Mouse (Mus musculus) hindbrain, embryonic 15.5 days (tissue): ENCODE measurements around the gene Cracr2a. TPM values are rescaled to one million over a fixed set of nuclear protein-coding genes. Genes with fewer than 3 reads are reported as not detected.
"Not testable (repeated sequence)": the region's sequence is repeated elsewhere in the genome, so short reads cannot be mapped to it uniquely, and the experiment has no call there.

Experiments
- ATAC-seq: fragments of 200-750 bp; cut with Nextera tagmentation; 2 replicates; pipeline ENCODE4 v1.8.0; 2017; ENCODE audit warnings: low read depth, moderate number of reproducible peaks, moderate TSS enrichment; ENCODE audit not compliant: low FRiP score
- H3K27ac ChIP-seq: fragments of 300-500 bp; sonication (generic); replicated peaks from 2 replicates; pipeline ENCODE4 v1.5.1; 2015; ENCODE audit warnings: mild to moderate bottlenecking, inconsistent platforms
- H3K27me3 ChIP-seq: fragments of 300-500 bp; sonication (generic); 2 replicates; pipeline ENCODE4 v1.6.1; 2015; ENCODE audit warnings: control low read depth, inconsistent platforms
- H3K36me3 ChIP-seq: fragments of 300-500 bp; sonication (generic); 2 replicates; pipeline ENCODE4 v1.6.1; 2015; ENCODE audit warnings: control low read depth, inconsistent platforms
- H3K4me1 ChIP-seq: fragments of 300-500 bp; sonication (generic); replicated peaks from 2 replicates; pipeline ENCODE4 v1.6.1; 2015; ENCODE audit warnings: control low read depth, inconsistent platforms
- H3K4me2 ChIP-seq: fragments of 300-500 bp; sonication (generic); 2 replicates; pipeline ENCODE4 v1.6.1; 2015; ENCODE audit warnings: moderate library complexity, mild to moderate bottlenecking, inconsistent platforms
- H3K4me3 ChIP-seq: fragments of 300-500 bp; sonication (generic); 2 replicates; pipeline ENCODE4 v1.5.1; 2015; ENCODE audit warnings: mild to moderate bottlenecking, inconsistent platforms
- H3K9ac ChIP-seq: fragments of 300-500 bp; sonication (generic); 2 replicates; pipeline ENCODE4 v1.6.1; 2015; ENCODE audit warnings: inconsistent platforms
- H3K9me3 ChIP-seq: fragments of 300-500 bp; sonication (generic); 2 replicates; pipeline ENCODE4 v1.6.1; 2016; ENCODE audit warnings: control low read depth, inconsistent platforms
- WGBS: fragments of 180-500 bp; shearing (Covaris S2); methylation state at CpG from one replicate; pipeline ENCODE4 v1.1.7; 2015; 5-methylcytosine and 5-hydroxymethylcytosine counted together
- polyA plus RNA-seq: library from polyadenylated mRNA; unstranded; fragments of >200 nt; fragmentation: Nextera tagmentation; extraction: Ambion mirVana; gene quantifications from 2 replicates; pipeline ENCODE4 v1.2.1, GENCODE M21; 2015

The Cracr2a gene
- 0.81 and 0.82 TPM in 2 replicates for polyA plus RNA-seq

- H3K4me3 ChIP-seq = peak within 1 kb of the TSS; percentile 45
- peak within 1 kb of the TSS; percentile 47 for H3K9ac ChIP-seq
- peaks cover 9% of the 10 kb centered on the region for H3K4me1 ChIP-seq
- no peaks in the 10 kb centered on the region for H3K36me3 ChIP-seq
- WGBS = under 1% methylated on average over 22 of the region's 22 CpGs
- H3K9me3 ChIP-seq = no peaks in the 10 kb centered on the region
- H3K4me2 ChIP-seq = peak within 1 kb of the TSS; percentile 90
- H3K27me3 ChIP-seq = no peaks in the 10 kb centered on the region
- peak; percentile 91 for ATAC-seq
- no peak within 1 kb of the TSS for H3K27ac ChIP-seq
These were observed at the start of gene Cracr2a for GRCm38 (mm10) chr6:127561231-127562020. Gene Cracr2a (plus strand): TSS chr6:127561338.

GRCm38 (mm10) chr6:127513776-127514175 is 47.4 kb upstream of the Cracr2a start:
- not testable (repeated sequence) for H3K4me3 ChIP-seq, H3K9ac ChIP-seq, H3K4me1 ChIP-seq, H3K27me3 ChIP-seq, H3K36me3 ChIP-seq, H3K4me2 ChIP-seq, H3K9me3 ChIP-seq, H3K27ac ChIP-seq, ATAC-seq
- WGBS = 84% methylated on average over 7 of the region's 12 CpGs

- Histone ChIP-seq H3K27me3 (no peaks in the 10 kb centered on the region), H3K4me3 (no peak overlapping the region), H3K9me3 (no peaks in the 10 kb centered on the region), H3K4me2 (no peak overlapping the region), H3K9ac (no peak overlapping the region), H3K27ac (no peak overlapping the region), H3K36me3 (no peaks in the 10 kb centered on the region), H3K4me1 (no peaks in the 10 kb centered on the region)
- ATAC-seq = no peak
- 69% methylated on average over 8 of the region's 8 CpGs for WGBS
These were observed 40.0 kb upstream of the Cracr2a start for GRCm38 (mm10) chr6:127521176-127521575.

GRCm38 (mm10) chr6:127522326-127522725 is 38.8 kb upstream of the Cracr2a start:
- Histone ChIP-seq H3K4me1 (no peaks in the 10 kb centered on the region), H3K27me3 (no peaks in the 10 kb centered on the region), H3K36me3 (no peaks in the 10 kb centered on the region), H3K27ac (no peak overlapping the region), H3K9ac (no peak overlapping the region), H3K4me3 (no peak overlapping the region), H3K9me3 (no peaks in the 10 kb centered on the region), H3K4me2 (no peak overlapping the region)
- ATAC-seq = no peak
- WGBS = 82% methylated on average over 9 of the region's 9 CpGs

- WGBS = 39% methylated on average over 8 of the region's 8 CpGs
- Histone ChIP-seq H3K4me1 (0 out of 2 replicates have a peak, but pooled peaks cover 2% of the 10 kb centered on the region), H3K36me3 (no peaks in the 10 kb centered on the region), H3K9ac (no peak overlapping the region), H3K27me3 (no peaks in the 10 kb centered on the region), H3K27ac (no peak overlapping the region), H3K4me3 (no peak overlapping the region), H3K4me2 (no peak overlapping the region), H3K9me3 (no peaks in the 10 kb centered on the region)
- ATAC-seq = no peak
These were observed 36.7 kb upstream of the Cracr2a start for GRCm38 (mm10) chr6:127524442-127524841.

DNA sequence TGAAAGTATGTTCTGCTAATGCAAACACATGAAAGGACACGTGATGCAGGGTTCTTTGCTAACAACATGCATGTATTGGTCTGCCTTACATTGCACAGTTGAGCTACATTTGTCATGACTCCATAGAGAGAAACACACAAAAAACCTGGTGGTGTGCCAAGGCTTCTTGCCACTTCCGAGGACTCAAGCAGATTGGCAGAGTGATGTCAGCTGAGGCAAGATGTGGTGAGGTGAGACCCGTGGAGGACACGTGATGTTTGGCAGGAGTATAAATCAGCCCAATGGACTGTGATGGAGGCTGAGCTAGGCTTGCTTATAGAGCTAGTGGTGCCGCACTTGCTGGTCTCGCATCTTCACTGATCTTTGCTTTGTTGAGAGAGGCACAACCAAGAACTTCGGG is 32.5 kb upstream of the Cracr2a start:
- H3K4me2 ChIP-seq = no peak overlapping the region
- ATAC-seq = no peak
- no peaks in the 10 kb centered on the region for H3K36me3 ChIP-seq
- no peak overlapping the region for H3K27ac ChIP-seq
- H3K9ac ChIP-seq = no peak overlapping the region
- no peak overlapping the region for H3K4me3 ChIP-seq
- no peaks in the 10 kb centered on the region for H3K9me3 ChIP-seq
- 79% methylated on average over 7 of the region's 7 CpGs for WGBS
- no peaks in the 10 kb centered on the region for H3K27me3 ChIP-seq
- 0 out of 2 replicates have a peak, but pooled peaks cover 5% of the 10 kb centered on the region for H3K4me1 ChIP-seq

DNA sequence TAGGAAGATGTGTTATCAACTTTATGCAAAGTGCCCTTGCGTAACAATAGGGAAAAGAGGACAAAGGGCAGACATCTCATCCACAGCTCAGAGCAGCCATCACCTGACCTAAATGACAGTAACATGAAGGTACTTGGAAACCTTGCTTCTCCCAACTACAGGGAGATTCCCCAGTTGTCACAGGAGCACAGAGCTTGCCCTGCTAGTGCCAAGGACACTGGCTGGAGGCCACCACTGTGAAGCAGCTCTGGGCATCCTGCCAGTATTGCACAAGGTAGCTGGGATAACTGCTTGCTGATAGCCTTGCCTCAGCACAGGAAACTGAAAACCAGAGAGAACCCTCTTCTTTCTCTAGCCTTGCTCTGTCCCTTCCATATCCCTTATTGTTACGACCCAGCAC is 31.7 kb upstream of the Cracr2a start:
- Histone ChIP-seq H3K27me3 (no peaks in the 10 kb centered on the region), H3K9me3 (no peaks in the 10 kb centered on the region), H3K4me1 (0 out of 2 replicates have a peak, but pooled peaks cover 5% of the 10 kb centered on the region), H3K36me3 (no peaks in the 10 kb centered on the region), H3K4me2 (no peak overlapping the region), H3K9ac (no peak overlapping the region), H3K4me3 (no peak overlapping the region), H3K27ac (no peak overlapping the region)
- 0 out of 2 replicates have a peak, but pooled peaks have one; percentile 27 for ATAC-seq
- WGBS = 60% methylated on average over 2 of the region's 2 CpGs

- Histone ChIP-seq H3K27me3 (no peaks in the 10 kb centered on the region), H3K9me3 (no peaks in the 10 kb centered on the region), H3K4me3 (no peak overlapping the region), H3K4me1 (0 out of 2 replicates have a peak, but pooled peaks cover 5% of the 10 kb centered on the region), H3K4me2 (no peak overlapping the region), H3K27ac (no peak overlapping the region), H3K36me3 (no peaks in the 10 kb centered on the region), H3K9ac (no peak overlapping the region)
- WGBS = 66% methylated on average over 3 of the region's 3 CpGs
- no peak for ATAC-seq
These were observed 30.9 kb upstream of the Cracr2a start for GRCm38 (mm10) chr6:127530206-127530605.

- 51% methylated on average over 3 of the region's 3 CpGs for WGBS
- no peaks in the 10 kb centered on the region for H3K36me3 ChIP-seq
These were observed 29.5 kb upstream of the Cracr2a start for GRCm38 (mm10) chr6:127531412-127532205.

GRCm38 (mm10) chr6:127532304-127532703 is 28.8 kb upstream of the Cracr2a start:
- H3K9me3 ChIP-seq = no peaks in the 10 kb centered on the region

More at GRCm38 (mm10) chr6:127531412-127532205, 29.5 kb upstream of the Cracr2a start:
- H3K9me3 ChIP-seq = no peaks in the 10 kb centered on the region
- no peak overlapping the region for H3K4me2 ChIP-seq
- H3K27me3 ChIP-seq = no peaks in the 10 kb centered on the region
- no peak overlapping the region for H3K9ac ChIP-seq
- no peak overlapping the region for H3K4me3 ChIP-seq
- 0 out of 2 replicates have a peak, but pooled peaks cover 5% of the 10 kb centered on the region for H3K4me1 ChIP-seq
- H3K27ac ChIP-seq = no peak overlapping the region
- no peak for ATAC-seq

DNA sequence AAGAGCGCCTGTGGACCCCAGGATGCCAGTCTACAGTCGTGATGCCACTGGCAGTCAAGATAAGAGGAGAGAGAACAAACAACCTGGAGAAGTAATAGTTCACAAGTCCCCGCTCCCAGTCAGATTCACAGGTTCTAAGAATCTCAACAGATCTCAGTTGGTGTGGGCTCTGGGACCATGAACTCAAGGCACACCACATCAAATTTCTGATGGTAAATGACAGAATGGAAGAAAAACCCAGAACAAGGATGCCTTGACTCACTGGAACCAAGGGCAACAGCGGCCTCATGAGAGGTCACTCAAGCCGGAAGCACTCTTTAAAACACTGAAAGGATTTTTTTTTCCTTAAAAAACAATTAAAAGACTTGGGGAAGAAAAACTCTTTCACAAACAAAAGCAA is 27.4 kb upstream of the Cracr2a start:
- H3K4me3 ChIP-seq = no peak overlapping the region
- H3K9me3 ChIP-seq = no peaks in the 10 kb centered on the region
- ATAC-seq = no peak
- 0 out of 2 replicates have a peak, but pooled peaks cover 5% of the 10 kb centered on the region for H3K4me1 ChIP-seq
- no peaks in the 10 kb centered on the region for H3K27me3 ChIP-seq
- H3K9ac ChIP-seq = no peak overlapping the region
- H3K36me3 ChIP-seq = no peaks in the 10 kb centered on the region
- no peak overlapping the region for H3K27ac ChIP-seq
- no peak overlapping the region for H3K4me2 ChIP-seq
- 86% methylated on average over 5 of the region's 5 CpGs for WGBS

More at GRCm38 (mm10) chr6:127532304-127532703, 28.8 kb upstream of the Cracr2a start:
- Histone ChIP-seq H3K4me3 (no peak overlapping the region), H3K9ac (no peak overlapping the region), H3K4me1 (0 out of 2 replicates have a peak, but pooled peaks cover 5% of the 10 kb centered on the region), H3K4me2 (no peak overlapping the region), H3K36me3 (no peaks in the 10 kb centered on the region), H3K27me3 (no peaks in the 10 kb centered on the region), H3K27ac (no peak overlapping the region)
- ATAC-seq = no peak
- WGBS = 89% methylated on average over 5 of the region's 5 CpGs

DNA sequence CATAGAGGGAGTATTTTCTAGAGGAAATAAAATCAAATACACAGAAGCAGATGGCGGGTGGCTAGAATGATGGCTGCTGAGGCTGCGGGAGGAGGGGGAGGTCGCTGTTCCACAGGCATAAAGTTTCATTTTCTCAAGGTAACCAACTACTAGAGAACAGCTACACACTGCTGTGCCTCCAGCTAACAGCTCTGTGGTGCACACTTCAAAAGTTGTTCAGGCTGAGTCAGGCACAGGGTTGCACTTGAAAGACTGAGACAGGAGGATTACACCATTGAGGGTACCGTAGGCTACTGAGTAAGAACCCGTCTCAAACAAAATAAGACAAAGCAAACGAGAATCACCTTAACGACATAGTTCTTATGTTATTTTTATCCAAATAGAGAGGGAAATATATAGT is 24.1 kb upstream of the Cracr2a start:
- ATAC-seq = no peak
- Histone ChIP-seq H3K9me3 (no peaks in the 10 kb centered on the region), H3K27ac (no peak overlapping the region), H3K9ac (no peak overlapping the region), H3K4me1 (no peaks in the 10 kb centered on the region), H3K36me3 (no peaks in the 10 kb centered on the region), H3K4me3 (no peak overlapping the region), H3K4me2 (no peak overlapping the region), H3K27me3 (no peaks in the 10 kb centered on the region)
- 86% methylated on average over 7 of the region's 7 CpGs for WGBS
